Mouse (Mus musculus) ovary, postnatal 14 days (tissue): ENCODE measurements around the gene Slamf9.

Experiments used
- DNase-seq: peaks from one replicate; pipeline ENCODE4 v3.0.0; 2022; ENCODE audit warnings: low spot score

Gene Slamf9

GRCm38 (mm10) chr1:172514551-172515268 lies 39.6 kb downstream of the Slamf9 start:
- no peak for DNase-seq

GRCm38 (mm10) chr1:172515396-172515795 lies 40.2 kb downstream of the Slamf9 start:
- DNase-seq: no peak

GRCm38 (mm10) chr1:172518013-172518412 lies 42.9 kb downstream of the Slamf9 start:
- DNase-seq: no peak

GRCm38 (mm10) chr1:172519644-172520043 lies 44.5 kb downstream of the Slamf9 start:
- no peak for DNase-seq

GRCm38 (mm10) chr1:172520576-172521440 lies 45.6 kb downstream of the Slamf9 start, which contains the start of gene Cfap45:
Gene Cfap45 (plus strand): TSS chr1:172520801.
- DNase-seq: no peak

GRCm38 (mm10) chr1:172522524-172522923 lies 47.4 kb downstream of the Slamf9 start:
- no peak for DNase-seq

GRCm38 (mm10) chr1:172523699-172524101 lies 48.5 kb downstream of the Slamf9 start:
- DNase-seq: no peak

GRCm38 (mm10) chr1:172525027-172525764 lies 50.0 kb downstream of the Slamf9 start:
- DNase-seq: no peak

- DNase-seq: no peak
These were observed 50.8 kb downstream of the Slamf9 start for GRCm38 (mm10) chr1:172525971-172526370.

GRCm38 (mm10) chr1:172526380-172527081 lies 51.4 kb downstream of the Slamf9 start:
- no peak for DNase-seq

GRCm38 (mm10) chr1:172527431-172527830 lies 52.3 kb downstream of the Slamf9 start:
- DNase-seq: no peak
